Mouse (Mus musculus) stomach, postnatal 0 days (tissue): ENCODE data around the gene Lzic. TPM values are rescaled to one million over a fixed set of nuclear protein-coding genes. Genes with fewer than 3 reads are reported as not detected.

Source experiments
- ATAC-seq: fragments of 200-750 bp; cut with Nextera tagmentation; 2 replicates; pipeline ENCODE4 v1.8.0; 2017; ENCODE audit not compliant: low FRiP score, low TSS enrichment
- DNase-seq: peaks from one replicate; pipeline ENCODE4 v3.0.0-alpha.2; 2016; ENCODE audit warnings: low spot score
- H3K27ac ChIP-seq: fragments of 300-500 bp; sonication (generic); replicated peaks from 2 replicates; pipeline ENCODE4 v1.5.1; 2014; ENCODE audit warnings: mild to moderate bottlenecking, control low read depth
- H3K27me3 ChIP-seq: fragments of 300-500 bp; sonication (generic); 2 replicates; pipeline ENCODE4 v1.6.1; 2014; ENCODE audit warnings: low read length; ENCODE audit not compliant: control insufficient read depth, insufficient read depth
- H3K36me3 ChIP-seq: fragments of 300-500 bp; sonication (generic); 2 replicates; pipeline ENCODE4 v1.6.1; 2014; ENCODE audit warnings: low read length, mixed read lengths; ENCODE audit not compliant: control insufficient read depth, insufficient read depth
- H3K4me1 ChIP-seq: fragments of 300-500 bp; sonication (generic); replicated peaks from 2 replicates; pipeline ENCODE4 v1.6.1; 2014; ENCODE audit warnings: antibody characterized with exemption; ENCODE audit not compliant: control insufficient read depth, insufficient read depth
- H3K4me2 ChIP-seq: fragments of 300-500 bp; sonication (generic); replicated peaks from 2 replicates; pipeline ENCODE4 v1.6.1; 2014; ENCODE audit warnings: low read depth, mild to moderate bottlenecking, control low read depth, moderate library complexity
- H3K4me3 ChIP-seq: fragments of 300-500 bp; sonication (generic); 2 replicates; pipeline ENCODE4 v1.5.1; 2014; ENCODE audit warnings: low read depth, low read length, control low read depth
- H3K9ac ChIP-seq: fragments of 300-500 bp; sonication (generic); 2 replicates; pipeline ENCODE4 v1.6.1; 2014; ENCODE audit warnings: mild to moderate bottlenecking, low read length, control low read depth, mixed read lengths
- H3K9me3 ChIP-seq: fragments of 300-500 bp; sonication (generic); 2 replicates; pipeline ENCODE4 v1.6.1; 2016; ENCODE audit warnings: low read length; ENCODE audit not compliant: control insufficient read depth
- CTCF ChIP-seq: IDR thresholded peaks from 2 replicates; pipeline ENCODE4 v1.5.1; 2016; ENCODE audit warnings: antibody characterized with exemption, low read depth, mild to moderate bottlenecking, moderate library complexity
- EP300 ChIP-seq: optimal IDR thresholded peaks from 2 replicates; pipeline ENCODE3; 2016; ENCODE audit warnings: antibody characterized with exemption
- WGBS: fragments of 180-500 bp; shearing (Covaris S2); extraction: QIAGEN DNeasy Blood & Tissue Kit; methylation state at CpG from one replicate; pipeline ENCODE4 v1.1.7; 2014; 5-methylcytosine and 5-hydroxymethylcytosine counted together
- polyA plus RNA-seq: library from polyadenylated mRNA; unstranded; fragments of >200 nt; fragmentation: Nextera tagmentation; extraction: Ambion mirVana; gene quantifications from 2 replicates; pipeline ENCODE4 v1.2.1, GENCODE M21; 2015

Lzic gene
- polyA plus RNA-seq, 1 experiment from 2014 or later = 22.5 TPM

GRCm38 (mm10) chr4:149504363-149504762 lies 19.3 kb downstream of the Lzic start:
- H3K9ac ChIP-seq = no peak overlapping the region
- TF ChIP-seq CTCF (no peak), EP300 (no peak)
- H3K27me3 ChIP-seq = no peaks in the 10 kb centered on the region
- H3K4me1 ChIP-seq = no peaks in the 10 kb centered on the region
- H3K4me2 ChIP-seq = no peak overlapping the region
- H3K27ac ChIP-seq = peak overlapping the region; percentile 31
- no peaks in the 10 kb centered on the region for H3K9me3 ChIP-seq
- 70% methylated on average over 5 of the region's 5 CpGs for WGBS
- no peak overlapping the region for H3K4me3 ChIP-seq
- DNase-seq (no peak), ATAC-seq (no peak)
- H3K36me3 ChIP-seq = peaks cover 4% of the 10 kb centered on the region; the same call in 1 of the 2 replicates

- H3K4me3 ChIP-seq = no peak overlapping the region
- H3K27ac ChIP-seq = peak overlapping the region; percentile 31
- H3K27me3 ChIP-seq = no peaks in the 10 kb centered on the region
- no peak overlapping the region for H3K9ac ChIP-seq
- WGBS = 38% methylated on average over 3 of the region's 3 CpGs
- no peaks in the 10 kb centered on the region for H3K4me1 ChIP-seq
- TF ChIP-seq CTCF = no peak
- no peak for TF ChIP-seq EP300
- H3K9me3 ChIP-seq = no peaks in the 10 kb centered on the region
- H3K4me2 ChIP-seq = no peak overlapping the region
- ATAC-seq (no peak), DNase-seq (no peak)
- peaks cover 4% of the 10 kb centered on the region; the same call in 1 of the 2 replicates for H3K36me3 ChIP-seq
Observed at GRCm38 (mm10) chr4:149504858-149505257, 19.8 kb downstream of the Lzic start.

- no peaks in the 10 kb centered on the region for H3K9me3 ChIP-seq
- no peaks in the 10 kb centered on the region for H3K27me3 ChIP-seq
- TF ChIP-seq EP300 (no peak), CTCF (no peak)
- H3K27ac ChIP-seq = no peak overlapping the region
- H3K4me3 ChIP-seq = no peak overlapping the region
- H3K4me1 ChIP-seq = no peaks in the 10 kb centered on the region
- DNase-seq (no peak), ATAC-seq (no peak)
- H3K4me2 ChIP-seq = no peak overlapping the region
- 75% methylated on average over 14 of the region's 15 CpGs for WGBS
- 0 out of 2 replicates have a peak, but pooled peaks cover under 1% of the 10 kb centered on the region for H3K36me3 ChIP-seq
- no peak overlapping the region for H3K9ac ChIP-seq
Observed at GRCm38 (mm10) chr4:149505261-149505967, 20.4 kb downstream of the Lzic start.

- no peaks in the 10 kb centered on the region for H3K4me1 ChIP-seq
- 75% methylated on average over 3 of the region's 3 CpGs for WGBS
- no peak overlapping the region for H3K4me2 ChIP-seq
- DNase-seq = no peak
- H3K27ac ChIP-seq = no peak overlapping the region
- TF ChIP-seq CTCF = no peak
- TF ChIP-seq EP300 = no peak
- no peak for ATAC-seq
- H3K36me3 ChIP-seq = no peaks in the 10 kb centered on the region
- no peak overlapping the region for H3K4me3 ChIP-seq
- no peaks in the 10 kb centered on the region for H3K9me3 ChIP-seq
- no peak overlapping the region for H3K9ac ChIP-seq
- H3K27me3 ChIP-seq = no peaks in the 10 kb centered on the region
Observed at GRCm38 (mm10) chr4:149506904-149507303, 21.9 kb downstream of the Lzic start.

- Histone ChIP-seq H3K36me3 (no peaks in the 10 kb centered on the region), H3K4me1 (no peaks in the 10 kb centered on the region), H3K4me3 (no peak overlapping the region), H3K9ac (no peak overlapping the region), H3K27ac (no peak overlapping the region), H3K4me2 (no peak overlapping the region), H3K9me3 (no peaks in the 10 kb centered on the region), H3K27me3 (no peaks in the 10 kb centered on the region)
- ATAC-seq (no peak), DNase-seq (no peak)
- TF ChIP-seq EP300 (no peak), CTCF (no peak)
- 48% methylated on average over 6 of the region's 6 CpGs for WGBS
Observed at GRCm38 (mm10) chr4:149511221-149511646, 26.2 kb downstream of the Lzic start.

- ATAC-seq (no peak), DNase-seq (no peak)
- no peak for TF ChIP-seq EP300
- no peak for TF ChIP-seq CTCF
- H3K4me1 ChIP-seq = no peaks in the 10 kb centered on the region
- no peaks in the 10 kb centered on the region for H3K27me3 ChIP-seq
- H3K4me3 ChIP-seq = no peak overlapping the region
- no peak overlapping the region for H3K4me2 ChIP-seq
- H3K27ac ChIP-seq = no peak overlapping the region
- no peak overlapping the region for H3K9ac ChIP-seq
- no peaks in the 10 kb centered on the region for H3K36me3 ChIP-seq
- 64% methylated on average over 7 of the region's 7 CpGs for WGBS
- no peaks in the 10 kb centered on the region for H3K9me3 ChIP-seq
Observed at GRCm38 (mm10) chr4:149512072-149512471, 27.0 kb downstream of the Lzic start.
